Mouse (Mus musculus) A20 (cell line): Measurements from ENCODE around the gene Tmem50a.
A peak's percentile ranks its signal among the peaks of the same experiment; 100 is the strongest.
"Not testable (repeated sequence)": the region's sequence is repeated elsewhere in the genome, so short reads cannot be mapped to it uniquely, and the experiment has no call there.

ENCODE experiments used
- DNase-seq: peaks from one replicate; pipeline ENCODE4 v3.0.0-alpha.2; 2011; ENCODE audit warnings: low read depth, low spot score

Tmem50a gene

GRCm38 (mm10) chr4:134923258-134924018, 8.6 kb upstream of the Tmem50a start, which contains the start of gene Rsrp1:
TSS of gene Rsrp1 (plus strand) at chr4:134923592.
- DNase-seq: peak; percentile 99

DNA sequence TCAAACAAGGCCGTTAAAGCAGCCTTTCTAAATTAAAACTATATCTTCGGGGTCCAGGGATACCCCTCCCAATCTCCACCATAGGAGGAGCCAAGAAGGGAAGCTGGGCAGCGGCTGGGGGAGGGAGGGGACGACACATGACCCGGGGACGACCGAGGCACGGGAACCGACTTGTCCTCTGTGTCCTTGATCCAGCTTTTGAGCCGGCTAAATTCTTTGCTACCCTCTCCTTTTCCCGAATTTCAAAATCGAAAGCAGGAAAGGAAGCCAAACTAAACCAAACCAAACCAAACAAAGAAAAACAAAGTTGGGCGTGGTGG, 8.1 kb upstream of the Tmem50a start:
- peak; percentile 81 for DNase-seq

DNA sequence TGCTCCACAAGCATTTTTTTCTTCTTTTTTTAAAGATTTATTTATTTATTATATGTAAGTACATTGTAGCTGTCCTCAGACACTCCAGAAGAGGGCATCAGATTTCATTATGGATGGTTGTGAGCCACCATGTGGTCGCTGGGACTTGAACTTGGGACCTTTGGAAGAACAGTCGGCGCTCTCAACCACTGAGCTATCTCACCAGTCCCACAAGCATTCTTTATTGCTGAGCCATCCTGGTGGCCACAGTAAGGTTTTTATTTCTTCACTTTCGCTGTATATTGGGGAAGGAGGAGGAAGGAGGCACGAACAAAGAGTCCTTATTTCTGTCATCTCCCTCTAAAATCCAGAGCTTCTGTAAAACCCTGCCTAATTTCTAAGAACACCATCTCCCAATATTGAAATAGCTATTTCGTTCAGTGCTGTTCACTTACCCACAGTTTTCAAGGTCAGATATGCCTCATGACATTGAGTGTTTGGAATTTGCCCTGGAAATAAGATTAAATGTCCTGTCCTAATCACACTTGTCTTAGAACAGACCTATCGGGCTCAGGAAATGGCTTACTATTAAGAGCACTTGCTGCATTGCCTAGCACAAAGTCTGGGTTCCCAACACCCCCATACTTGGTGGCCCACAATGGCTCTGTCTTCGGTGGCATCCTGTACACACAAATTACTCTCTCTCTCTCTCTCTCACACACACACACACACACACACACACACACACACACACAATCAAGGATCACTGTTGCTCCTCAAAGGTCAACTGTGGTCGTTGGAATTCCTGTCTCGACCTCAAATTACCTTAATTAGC, 7.5 kb upstream of the Tmem50a start:
- DNase-seq: no peak

DNA sequence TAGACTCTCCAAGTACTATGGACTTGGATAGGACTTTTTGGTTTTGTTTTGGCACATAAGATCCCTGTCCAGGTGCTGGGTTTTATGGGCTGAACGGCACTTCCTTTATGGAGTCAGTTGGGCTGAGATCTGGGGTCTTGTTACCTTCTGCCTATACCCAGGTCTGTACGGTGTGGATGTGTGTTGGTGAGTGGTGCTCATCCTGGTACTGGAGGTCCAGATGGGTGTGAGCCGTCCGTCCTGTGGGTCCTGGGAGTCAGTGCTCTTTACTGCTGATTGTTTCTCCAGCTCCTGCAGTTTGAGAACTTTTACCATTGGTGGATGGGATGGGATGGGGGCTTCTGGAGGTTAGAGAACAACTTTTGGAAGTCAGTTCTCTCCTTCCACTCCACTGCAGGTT, 6.9 kb upstream of the Tmem50a start:
- peak; percentile 18 for DNase-seq

GRCm38 (mm10) chr4:134920631-134921030, 5.8 kb upstream of the Tmem50a start:
- DNase-seq: no peak

DNA sequence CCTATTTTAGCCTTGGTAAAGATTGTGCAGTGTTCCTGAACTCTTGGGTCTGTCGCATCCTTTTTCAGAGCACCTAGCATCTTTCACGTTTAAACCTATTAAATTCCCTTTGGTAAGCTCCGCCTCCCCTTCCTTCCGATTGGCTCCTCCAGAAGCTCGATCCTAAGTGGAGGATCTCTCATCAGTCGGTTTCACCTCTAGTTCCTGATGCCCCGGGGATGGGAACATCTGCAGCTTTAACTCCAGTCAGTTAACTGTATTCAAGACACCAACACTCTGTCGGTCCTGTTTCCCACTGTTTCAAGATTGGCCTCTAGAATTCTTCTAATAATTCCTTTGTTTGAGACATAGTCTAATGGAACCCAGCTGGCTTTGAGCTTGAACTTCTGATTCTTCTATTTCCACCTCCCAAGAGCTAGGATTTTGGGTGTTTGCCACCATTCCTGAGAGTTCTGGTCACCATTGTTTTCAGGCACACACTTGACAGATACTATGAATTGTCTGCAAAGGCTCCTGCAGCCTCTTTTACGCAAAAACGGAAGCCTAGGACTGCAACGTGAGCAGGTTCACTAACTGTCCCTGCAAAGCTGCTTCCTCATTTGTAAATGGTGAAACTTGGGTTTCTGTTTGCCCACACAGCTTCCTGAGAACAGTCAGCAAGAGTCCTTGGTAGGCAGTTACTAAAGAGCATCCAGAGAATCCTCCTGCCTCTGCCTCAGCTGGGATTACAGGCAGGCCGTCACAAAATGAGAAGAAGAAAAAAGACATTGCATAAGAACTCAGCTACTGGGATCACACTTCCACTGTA, 5.1 kb upstream of the Tmem50a start:
- DNase-seq: peak; percentile 88

DNA sequence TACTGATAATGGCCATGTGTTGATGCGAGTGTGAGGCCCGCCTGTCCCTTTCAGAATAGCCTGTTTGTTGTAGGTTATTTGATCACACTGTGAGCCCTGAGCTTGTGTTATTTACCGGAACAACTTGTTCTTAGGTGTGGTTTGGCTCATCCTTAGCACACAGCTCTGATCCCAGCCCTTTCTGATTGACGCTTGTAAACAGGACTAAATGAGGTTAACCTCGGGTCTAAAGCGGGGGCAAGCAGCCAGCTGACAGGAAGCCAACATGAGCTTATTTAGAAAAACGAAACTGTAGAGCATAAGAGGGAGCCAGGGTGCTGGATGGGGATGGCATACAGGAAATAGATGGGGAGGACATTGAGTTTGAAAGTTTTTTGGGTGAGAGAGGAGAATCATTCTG, 3.6 kb upstream of the Tmem50a start:
- peak; percentile 60 for DNase-seq

- peak; percentile 43 for DNase-seq
Observed at GRCm38 (mm10) chr4:134917194-134917593, 2.4 kb upstream of the Tmem50a start.

DNA sequence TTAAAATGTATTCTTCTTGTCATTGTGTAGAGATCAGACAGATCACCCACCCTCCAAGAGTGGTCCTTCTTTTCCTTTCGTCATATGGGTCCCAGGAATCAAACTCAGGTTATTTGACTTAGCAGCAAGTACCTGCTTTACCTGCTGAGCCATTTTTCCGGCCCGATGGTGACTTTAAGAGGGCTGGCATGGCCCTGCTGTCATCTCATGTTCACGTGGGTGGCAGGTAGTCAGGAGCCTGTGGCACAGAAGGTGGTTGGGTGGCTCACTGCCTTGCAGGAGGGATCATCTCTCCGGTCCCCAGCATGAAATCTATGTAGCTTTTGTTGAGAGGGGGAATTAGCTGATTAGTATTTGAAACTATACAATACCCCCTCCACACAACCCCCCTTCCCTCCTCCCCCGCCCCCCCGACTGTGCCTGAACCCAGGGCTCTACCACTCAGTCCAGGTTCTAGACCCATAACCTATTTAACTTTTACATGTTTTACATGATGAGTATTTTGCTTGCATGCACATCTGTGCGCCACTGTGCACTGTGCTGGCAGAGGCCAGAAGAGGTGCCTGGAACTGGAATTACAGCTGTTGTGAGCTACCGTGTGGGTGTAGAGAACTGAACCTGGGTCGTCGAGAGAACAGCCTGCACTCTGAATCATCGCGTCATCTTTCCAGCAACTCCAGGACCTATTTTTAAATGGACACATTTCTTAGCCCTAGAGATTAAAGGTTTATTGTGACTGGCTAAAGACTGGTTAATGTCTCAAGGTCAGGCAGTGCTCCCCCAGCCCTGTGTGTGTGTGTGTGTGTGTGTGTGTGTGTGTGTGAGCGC, 613 bp upstream of the Tmem50a start:
- no peak for DNase-seq

- peak; percentile 52 for DNase-seq
Observed at GRCm38 (mm10) chr4:134914122-134914863, 531 bp downstream of the Tmem50a start.

- DNase-seq: peak; percentile 89
Observed at GRCm38 (mm10) chr4:134913413-134913812, 1.4 kb downstream of the Tmem50a start.

DNA sequence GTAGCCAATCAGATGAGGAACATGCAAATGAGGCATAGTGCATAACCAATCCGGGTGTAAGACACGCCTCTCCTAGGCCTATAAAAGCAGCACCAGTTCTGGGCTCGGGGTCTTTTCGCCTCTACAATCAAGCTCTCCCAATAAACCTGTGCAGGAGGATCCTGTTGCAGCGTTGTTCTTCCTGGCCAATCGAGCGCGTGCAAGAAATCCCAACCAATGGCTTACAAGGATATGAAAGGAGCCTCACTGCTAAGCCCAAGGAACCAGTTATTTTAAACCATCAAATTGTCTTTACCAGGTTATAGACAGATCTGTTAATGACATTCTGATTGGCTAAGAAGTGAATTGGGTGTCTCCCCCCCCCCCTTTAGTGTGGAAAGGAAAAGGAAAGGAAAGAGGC, 3.4 kb downstream of the Tmem50a start:
- not testable (repeated sequence) for DNase-seq

- no peak for DNase-seq
Observed at GRCm38 (mm10) chr4:134903046-134903445, 11.8 kb downstream of the Tmem50a start.

- no peak for DNase-seq
Observed at GRCm38 (mm10) chr4:134901126-134901525, 13.7 kb downstream of the Tmem50a start.

DNA sequence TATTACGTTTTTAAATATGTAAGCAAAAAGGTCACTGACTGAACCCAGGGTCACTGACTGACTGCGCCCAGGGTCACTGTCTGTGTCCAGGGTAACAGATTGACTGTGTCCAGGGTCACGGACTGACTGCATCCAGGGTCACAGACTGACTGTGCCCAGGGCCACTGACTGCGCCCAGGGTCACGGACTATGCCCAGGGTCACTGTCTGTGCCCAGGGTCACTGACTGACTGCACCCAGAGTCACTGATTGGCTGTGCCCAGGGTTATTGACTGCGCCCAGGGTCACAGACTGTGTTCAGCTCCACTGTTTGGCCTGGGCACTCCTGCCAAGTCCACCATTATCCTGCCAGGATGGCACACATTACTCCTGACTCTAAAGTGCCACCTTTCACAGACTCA, 17.6 kb downstream of the Tmem50a start:
- DNase-seq: no peak

GRCm38 (mm10) chr4:134892096-134892495, 22.7 kb downstream of the Tmem50a start:
- DNase-seq: peak; percentile 22

- no peak for DNase-seq
Observed at GRCm38 (mm10) chr4:134884364-134884763, 30.5 kb downstream of the Tmem50a start.

GRCm38 (mm10) chr4:134883808-134884207, 31.0 kb downstream of the Tmem50a start:
- DNase-seq: no peak

DNA sequence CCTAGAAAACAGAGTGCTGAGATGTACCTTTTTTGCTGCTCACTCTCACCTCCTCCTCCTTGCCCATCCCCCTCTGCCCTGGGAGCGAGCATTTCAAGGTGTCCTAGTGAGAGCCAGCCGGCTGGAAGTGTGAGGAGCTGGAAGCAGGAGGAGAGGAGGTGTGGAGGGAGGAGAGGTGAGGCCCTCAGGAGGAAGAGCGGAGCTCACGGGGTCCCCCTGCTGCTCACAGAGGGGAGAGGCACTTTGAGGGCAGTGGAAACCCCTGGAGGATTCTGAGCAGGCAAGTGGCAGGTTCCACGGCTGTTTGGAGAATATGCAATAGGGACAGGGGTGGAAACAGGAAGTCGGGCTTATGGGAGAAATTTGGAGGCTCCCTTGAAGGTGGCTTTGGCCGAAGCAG, 31.6 kb downstream of the Tmem50a start:
- peak; percentile 66 for DNase-seq

DNA sequence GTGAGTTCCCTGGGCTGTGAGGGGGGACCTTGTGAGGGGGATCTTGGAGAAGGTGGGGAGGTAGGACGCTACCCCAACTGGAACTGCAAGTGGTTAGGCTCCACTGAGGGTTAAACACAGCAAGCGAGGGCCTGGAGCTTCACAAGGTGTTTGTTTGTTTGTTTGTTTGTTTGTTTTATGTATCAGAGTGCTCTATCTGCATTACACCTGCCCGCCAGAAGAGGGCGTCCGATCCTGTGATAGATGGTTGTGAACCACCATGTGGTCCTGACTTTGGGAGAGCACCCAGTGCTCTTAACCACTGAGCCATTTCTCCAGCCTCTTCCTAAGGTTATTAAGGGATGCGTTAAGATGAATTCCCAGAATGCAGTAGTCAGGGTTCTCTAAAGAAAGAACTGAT, 34.8 kb downstream of the Tmem50a start:
- peak; percentile 66 for DNase-seq
